Mouse (Mus musculus): ENCODE measurements around the gene P2rx4. TPM values are rescaled to one million over a fixed set of nuclear protein-coding genes. Genes with fewer than 3 reads are reported as not detected.

The P2rx4 gene
- polyA plus RNA-seq, 1 experiment from 2014 or later: 8.1 TPM

GRCm38 (mm10) chr5:122731321-122731720 is 24.0 kb downstream of the P2rx4 start:
- H3K4me1 ChIP-seq (ENCODE audit: control insufficient read depth, insufficient read depth, low read length): no peaks in the 10 kb centered on the region
- no peaks in the 10 kb centered on the region for H3K36me3 ChIP-seq (ENCODE audit: control insufficient read depth, insufficient read depth, low read length)
- no peak overlapping the region for H3K4me2 ChIP-seq (ENCODE audit: low read depth)
- 69% methylated on average over 8 of the region's 8 CpGs for whole genome bisulfite sequencing
- no peak overlapping the region for H3K9ac ChIP-seq (ENCODE audit: low read length)
- H3K9me3 ChIP-seq (ENCODE audit: control insufficient read depth, low read length): no peaks in the 10 kb centered on the region
- DNase-seq (ENCODE audit: low spot score) (peak; percentile 35), ATAC-seq (ENCODE audit: insufficient read depth, low FRiP score, low TSS enrichment) (no peak)
- no peak overlapping the region for H3K27ac ChIP-seq (ENCODE audit: low read depth, low read length)
- H3K27me3 ChIP-seq (ENCODE audit: control insufficient read depth, insufficient read depth, low read length): no peaks in the 10 kb centered on the region
- H3K4me3 ChIP-seq (ENCODE audit: low read depth, low read length): no peak overlapping the region

GRCm38 (mm10) chr5:122731991-122732673 is 24.8 kb downstream of the P2rx4 start:
- DNase-seq (ENCODE audit: low spot score): no peak
- no peaks in the 10 kb centered on the region for H3K27me3 ChIP-seq (ENCODE audit: control insufficient read depth, insufficient read depth, low read length)
- 0 out of 2 replicates have a peak overlapping the region, but pooled peaks have one; percentile 20 for H3K27ac ChIP-seq (ENCODE audit: low read depth, low read length)
- H3K4me1 ChIP-seq (ENCODE audit: control insufficient read depth, insufficient read depth, low read length): no peaks in the 10 kb centered on the region
- no peaks in the 10 kb centered on the region for H3K9me3 ChIP-seq (ENCODE audit: control insufficient read depth, low read length)
- no peak overlapping the region for H3K9ac ChIP-seq (ENCODE audit: low read length)
- WGBS: 56% methylated on average over 15 of the region's 15 CpGs
- H3K4me3 ChIP-seq (ENCODE audit: low read depth, low read length): no peak overlapping the region
- ATAC-seq (ENCODE audit: insufficient read depth, low FRiP score, low TSS enrichment): no peak
- H3K36me3 ChIP-seq (ENCODE audit: control insufficient read depth, insufficient read depth, low read length): no peaks in the 10 kb centered on the region
- no peak overlapping the region; the same call in 1 of the 2 replicates for H3K4me2 ChIP-seq (ENCODE audit: low read depth)

- Histone ChIP-seq H3K9ac (ENCODE audit: low read length) (no peak overlapping the region), H3K4me3 (ENCODE audit: low read depth, low read length) (no peak overlapping the region), H3K27ac (ENCODE audit: low read depth, low read length) (no peak overlapping the region), H3K36me3 (ENCODE audit: control insufficient read depth, insufficient read depth, low read length) (no peaks in the 10 kb centered on the region), H3K4me2 (ENCODE audit: low read depth) (no peak overlapping the region), H3K27me3 (ENCODE audit: control insufficient read depth, insufficient read depth, low read length) (no peaks in the 10 kb centered on the region), H3K4me1 (ENCODE audit: control insufficient read depth, insufficient read depth, low read length) (no peaks in the 10 kb centered on the region), H3K9me3 (ENCODE audit: control insufficient read depth, low read length) (no peaks in the 10 kb centered on the region)
- 73% methylated on average over 17 of the region's 17 CpGs for WGBS
- ATAC-seq (ENCODE audit: insufficient read depth, low FRiP score, low TSS enrichment) (no peak), DNase-seq (ENCODE audit: low spot score) (no peak)
These were observed 26.5 kb downstream of the P2rx4 start for GRCm38 (mm10) chr5:122733881-122734280.

DNA sequence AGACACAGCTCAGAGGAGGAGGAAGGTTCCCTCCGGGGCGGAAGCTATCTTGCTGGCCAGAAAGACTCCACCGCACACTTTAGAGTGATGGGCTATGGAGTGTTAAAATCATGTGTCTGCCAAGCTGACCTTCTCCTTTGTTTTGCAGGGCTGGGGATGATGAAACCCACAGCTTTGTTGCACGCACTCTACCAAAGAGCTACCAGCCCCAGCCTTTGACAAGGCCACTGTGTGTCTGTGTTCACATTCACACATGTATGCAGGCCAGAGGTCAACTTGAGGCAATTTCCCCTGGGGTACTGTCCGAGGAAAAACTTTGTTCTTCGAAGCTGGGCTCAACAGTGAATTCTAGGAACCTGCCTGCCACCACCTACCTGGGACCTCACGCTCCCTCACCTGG is 28.5 kb downstream of the P2rx4 start:
- H3K4me2 ChIP-seq (ENCODE audit: low read depth): no peak overlapping the region
- H3K4me1 ChIP-seq (ENCODE audit: control insufficient read depth, insufficient read depth, low read length): no peaks in the 10 kb centered on the region
- H3K27ac ChIP-seq (ENCODE audit: low read depth, low read length): no peak overlapping the region
- no peaks in the 10 kb centered on the region for H3K9me3 ChIP-seq (ENCODE audit: control insufficient read depth, low read length)
- H3K4me3 ChIP-seq (ENCODE audit: low read depth, low read length): no peak overlapping the region
- DNase-seq (ENCODE audit: low spot score) (no peak), ATAC-seq (ENCODE audit: insufficient read depth, low FRiP score, low TSS enrichment) (no peak)
- no peak overlapping the region for H3K9ac ChIP-seq (ENCODE audit: low read length)
- WGBS: 79% methylated on average over 7 of the region's 7 CpGs
- H3K27me3 ChIP-seq (ENCODE audit: control insufficient read depth, insufficient read depth, low read length): no peaks in the 10 kb centered on the region
- no peaks in the 10 kb centered on the region for H3K36me3 ChIP-seq (ENCODE audit: control insufficient read depth, insufficient read depth, low read length)

GRCm38 (mm10) chr5:122736761-122737160 is 29.4 kb downstream of the P2rx4 start:
- no peaks in the 10 kb centered on the region for H3K27me3 ChIP-seq (ENCODE audit: control insufficient read depth, insufficient read depth, low read length)
- ATAC-seq (ENCODE audit: insufficient read depth, low FRiP score, low TSS enrichment) (no peak), DNase-seq (ENCODE audit: low spot score) (no peak)
- no peaks in the 10 kb centered on the region for H3K4me1 ChIP-seq (ENCODE audit: control insufficient read depth, insufficient read depth, low read length)
- WGBS: 92% methylated on average over 15 of the region's 15 CpGs
- no peak overlapping the region for H3K27ac ChIP-seq (ENCODE audit: low read depth, low read length)
- no peaks in the 10 kb centered on the region for H3K9me3 ChIP-seq (ENCODE audit: control insufficient read depth, low read length)
- no peak overlapping the region for H3K9ac ChIP-seq (ENCODE audit: low read length)
- H3K4me2 ChIP-seq (ENCODE audit: low read depth): no peak overlapping the region
- H3K36me3 ChIP-seq (ENCODE audit: control insufficient read depth, insufficient read depth, low read length): no peaks in the 10 kb centered on the region
- H3K4me3 ChIP-seq (ENCODE audit: low read depth, low read length): no peak overlapping the region

- no peaks in the 10 kb centered on the region for H3K27me3 ChIP-seq (ENCODE audit: control insufficient read depth, insufficient read depth, low read length)
- H3K9ac ChIP-seq (ENCODE audit: low read length): no peak overlapping the region
- H3K4me3 ChIP-seq (ENCODE audit: low read depth, low read length): no peak overlapping the region
- DNase-seq (ENCODE audit: low spot score) (no peak), ATAC-seq (ENCODE audit: insufficient read depth, low FRiP score, low TSS enrichment) (no peak)
- H3K9me3 ChIP-seq (ENCODE audit: control insufficient read depth, low read length): no peaks in the 10 kb centered on the region
- H3K4me1 ChIP-seq (ENCODE audit: control insufficient read depth, insufficient read depth, low read length): no peaks in the 10 kb centered on the region
- no peak overlapping the region for H3K4me2 ChIP-seq (ENCODE audit: low read depth)
- no peak overlapping the region for H3K27ac ChIP-seq (ENCODE audit: low read depth, low read length)
- WGBS: 84% methylated on average over 13 of the region's 13 CpGs
- H3K36me3 ChIP-seq (ENCODE audit: control insufficient read depth, insufficient read depth, low read length): peaks cover 2% of the 10 kb centered on the region; the same call in 1 of the 2 replicates
These were observed 36.6 kb downstream of the P2rx4 start for GRCm38 (mm10) chr5:122743880-122744422.

- H3K4me3 ChIP-seq (ENCODE audit: low read depth, low read length): no peak overlapping the region
- H3K27ac ChIP-seq (ENCODE audit: low read depth, low read length): no peak overlapping the region
- peaks cover 2% of the 10 kb centered on the region; the same call in 1 of the 2 replicates for H3K36me3 ChIP-seq (ENCODE audit: control insufficient read depth, insufficient read depth, low read length)
- no peaks in the 10 kb centered on the region for H3K4me1 ChIP-seq (ENCODE audit: control insufficient read depth, insufficient read depth, low read length)
- no peaks in the 10 kb centered on the region for H3K9me3 ChIP-seq (ENCODE audit: control insufficient read depth, low read length)
- DNase-seq (ENCODE audit: low spot score) (no peak), ATAC-seq (ENCODE audit: insufficient read depth, low FRiP score, low TSS enrichment) (no peak)
- H3K9ac ChIP-seq (ENCODE audit: low read length): no peak overlapping the region
- H3K4me2 ChIP-seq (ENCODE audit: low read depth): no peak overlapping the region
- WGBS: 85% methylated on average over 7 of the region's 7 CpGs
- H3K27me3 ChIP-seq (ENCODE audit: control insufficient read depth, insufficient read depth, low read length): no peaks in the 10 kb centered on the region
These were observed 40.6 kb downstream of the P2rx4 start for GRCm38 (mm10) chr5:122747950-122748349.

DNA sequence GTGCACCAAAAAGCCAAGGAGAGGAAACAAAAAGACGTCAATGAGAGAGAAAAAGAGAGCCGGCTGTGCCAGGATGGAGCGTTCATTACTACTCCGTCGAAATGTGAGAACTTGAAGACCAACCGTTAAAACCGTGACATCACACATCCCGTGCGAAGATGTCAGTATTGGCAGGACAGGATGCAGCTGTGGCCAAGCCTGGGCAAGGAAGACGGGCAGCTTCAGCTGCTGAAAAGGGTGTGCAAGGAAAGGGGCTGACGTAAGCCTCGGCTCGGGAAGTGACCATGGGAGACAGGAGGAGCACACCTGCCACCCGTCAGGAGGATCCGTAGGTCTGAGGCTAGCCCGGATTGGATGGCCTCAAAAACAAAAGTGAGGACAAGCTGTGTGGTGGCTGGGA is 47.1 kb downstream of the P2rx4 start:
- H3K4me3 ChIP-seq (ENCODE audit: low read depth, low read length): no peak overlapping the region
- WGBS: 86% methylated on average over 16 of the region's 16 CpGs
- peaks cover 4% of the 10 kb centered on the region; the same call in 1 of the 2 replicates for H3K36me3 ChIP-seq (ENCODE audit: control insufficient read depth, insufficient read depth, low read length)
- no peak overlapping the region for H3K4me2 ChIP-seq (ENCODE audit: low read depth)
- no peak overlapping the region for H3K9ac ChIP-seq (ENCODE audit: low read length)
- H3K4me1 ChIP-seq (ENCODE audit: control insufficient read depth, insufficient read depth, low read length): no peaks in the 10 kb centered on the region
- no peak overlapping the region for H3K27ac ChIP-seq (ENCODE audit: low read depth, low read length)
- no peaks in the 10 kb centered on the region for H3K9me3 ChIP-seq (ENCODE audit: control insufficient read depth, low read length)
- ATAC-seq (ENCODE audit: insufficient read depth, low FRiP score, low TSS enrichment) (no peak), DNase-seq (ENCODE audit: low spot score) (no peak)
- no peaks in the 10 kb centered on the region for H3K27me3 ChIP-seq (ENCODE audit: control insufficient read depth, insufficient read depth, low read length)

GRCm38 (mm10) chr5:122755620-122756019 is 48.3 kb downstream of the P2rx4 start:
- no peaks in the 10 kb centered on the region for H3K9me3 ChIP-seq (ENCODE audit: control insufficient read depth, low read length)
- H3K4me3 ChIP-seq (ENCODE audit: low read depth, low read length): no peak overlapping the region
- ATAC-seq (ENCODE audit: insufficient read depth, low FRiP score, low TSS enrichment): no peak
- H3K27me3 ChIP-seq (ENCODE audit: control insufficient read depth, insufficient read depth, low read length): no peaks in the 10 kb centered on the region
- no peak overlapping the region for H3K27ac ChIP-seq (ENCODE audit: low read depth, low read length)
- no peak overlapping the region for H3K4me2 ChIP-seq (ENCODE audit: low read depth)
- 97% methylated on average over 4 of the region's 4 CpGs for WGBS
- peaks cover 4% of the 10 kb centered on the region; the same call in 1 of the 2 replicates for H3K36me3 ChIP-seq (ENCODE audit: control insufficient read depth, insufficient read depth, low read length)
- H3K4me1 ChIP-seq (ENCODE audit: control insufficient read depth, insufficient read depth, low read length): no peaks in the 10 kb centered on the region
- H3K9ac ChIP-seq (ENCODE audit: low read length): no peak overlapping the region
- DNase-seq (ENCODE audit: low spot score): no peak
